Mouse (Mus musculus) stomach, postnatal 0 days (tissue): ENCODE measurements at regions not wholly inside any gene's neighbourhood (a gene's known extent, or its start where the extent isn't known, plus 50 kb on each side); places are given as distances from the start of the nearest gene placed in this dataset.

Source experiments
- CTCF ChIP-seq: IDR thresholded peaks from 2 replicates; pipeline ENCODE4 v1.5.1; 2016; ENCODE audit warnings: antibody characterized with exemption, low read depth, mild to moderate bottlenecking, moderate library complexity
- EP300 ChIP-seq: optimal IDR thresholded peaks from 2 replicates; pipeline ENCODE3; 2016; ENCODE audit warnings: antibody characterized with exemption

GRCm38 (mm10) chr8:103464777-103465353 lies 636.6 kb upstream of the Cdh5 start:
- TF ChIP-seq CTCF (no peak), EP300 (no peak)
